Mouse (Mus musculus) naive thymus-derived CD4-positive, alpha-beta T cell, adult 5 months (primary cell): Measurements from ENCODE around the gene Dgkk. TPM values are rescaled to one million over a fixed set of nuclear protein-coding genes. Genes with fewer than 3 reads are reported as not detected.

Source experiments
- polyA plus RNA-seq: library from polyadenylated mRNA; unstranded; fragments of 100-300 nt; shearing (Covaris generic); gene quantifications from one replicate; pipeline ENCODE4 v1.2.1, GENCODE M21; 2017

Dgkk gene
- polyA plus RNA-seq: not detected

DNA sequence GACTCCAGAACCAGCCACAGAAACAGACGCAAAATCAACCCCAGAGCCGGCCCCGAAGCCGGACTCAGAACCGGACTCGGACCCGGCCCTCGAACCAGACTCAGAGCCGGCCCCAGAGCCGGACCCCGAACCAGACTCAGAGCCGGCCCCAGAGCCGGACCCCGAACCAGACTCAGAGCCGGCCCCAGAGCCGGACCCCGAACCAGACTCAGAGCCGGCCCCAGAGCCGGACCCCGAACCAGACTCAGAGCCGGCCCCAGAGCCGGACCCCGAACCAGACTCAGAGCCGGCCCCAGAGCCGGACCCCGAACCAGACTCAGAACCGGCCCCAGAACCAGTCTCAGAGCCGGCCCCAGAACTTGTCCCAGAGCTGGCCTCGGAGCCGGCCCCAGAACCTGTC lies at the start of gene Dgkk:
Gene Dgkk, plus strand, starts transcription at position 301 of the 400 bp plus-strand sequence.

